Mouse (Mus musculus) adrenal gland, postnatal 14 days (tissue): ENCODE measurements around the gene Aldh9a1. TPM values are rescaled to one million over a fixed set of nuclear protein-coding genes. Genes with fewer than 3 reads are reported as not detected.

ENCODE experiments used
- microRNA-seq, 2 experiments: library from miRNA; unstranded; fragments of <30 nt; microRNA quantifications; one replicate each; pipeline ENCODE4 v1.2.0; 2021
- total RNA-seq: library from RNA; stranded (reverse); gene quantifications from 2 replicates; pipeline ENCODE4 v1.2.3, GENCODE M21; 2021

The Aldh9a1 gene
- total RNA-seq, 1 experiment from 2014 or later, result 56.9 TPM

Small RNA genes within 50 kb of the gene (microRNA-seq; reads per million reads assigned to microRNA genes)
- 0 to 0.38 reads per million in 2 experiments for gene Gm25911

Other genes starting within 250 kb of the Aldh9a1 start
- 65.8 and 74.6 TPM in 2 replicates for gene Uck2, start 64.7 kb upstream of the Aldh9a1 start, total RNA-seq
- 109 and 120 TPM in 2 replicates for gene Tmco1, start 41.6 kb upstream of the Aldh9a1 start, total RNA-seq
- gene Mgst3, start 43.9 kb downstream of the Aldh9a1 start, total RNA-seq, result 69.7 and 75.6 TPM in 2 replicates
- 0.30 TPM in 1 of 2 replicates, not detected in the other for gene Lrrc52, start 116.8 kb downstream of the Aldh9a1 start, total RNA-seq
- gene Rxrg, start 248.4 kb downstream of the Aldh9a1 start, total RNA-seq, result 14.8 and 15.8 TPM in 2 replicates